Mouse (Mus musculus): ENCODE results near the gene Plcd4.

Gene Plcd4

DNA sequence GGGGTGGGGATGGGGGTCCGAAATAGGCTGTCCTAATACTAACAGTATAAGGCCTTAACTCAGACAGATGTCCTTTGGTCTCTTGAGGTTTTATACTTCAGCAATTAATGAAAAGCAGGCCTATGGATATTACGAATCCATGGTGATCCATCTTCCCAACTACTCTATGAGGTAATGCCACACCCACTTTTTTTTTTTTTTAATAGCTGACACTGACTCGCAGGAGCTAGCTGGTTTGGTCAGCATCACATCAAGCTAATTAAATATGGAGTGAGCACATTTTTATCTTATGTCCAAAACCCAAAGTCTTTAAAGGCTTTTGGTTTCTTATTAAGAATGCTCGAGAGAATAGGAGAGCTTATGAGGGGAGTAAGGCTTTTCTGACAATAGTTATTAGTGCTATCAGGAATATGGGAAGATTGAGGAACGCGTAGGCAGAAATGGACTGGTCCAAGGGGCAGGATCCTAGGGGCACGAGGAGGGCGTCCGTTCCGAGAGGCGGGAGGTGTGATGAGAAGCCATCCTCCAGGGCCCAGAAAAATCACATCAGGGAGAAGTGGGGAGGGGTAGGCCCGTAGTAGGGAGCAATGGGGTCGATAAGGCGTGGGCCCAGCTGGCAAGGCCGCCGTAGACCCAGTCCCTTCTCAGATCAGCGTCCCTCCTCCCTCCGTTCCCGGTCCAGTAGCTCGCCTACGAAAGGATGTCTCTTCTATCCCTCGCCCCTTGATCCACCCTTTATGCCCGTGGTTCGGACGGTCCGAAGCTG, 58.0 kb downstream of the Plcd4 start:
- DNase-seq: no peak

DNA sequence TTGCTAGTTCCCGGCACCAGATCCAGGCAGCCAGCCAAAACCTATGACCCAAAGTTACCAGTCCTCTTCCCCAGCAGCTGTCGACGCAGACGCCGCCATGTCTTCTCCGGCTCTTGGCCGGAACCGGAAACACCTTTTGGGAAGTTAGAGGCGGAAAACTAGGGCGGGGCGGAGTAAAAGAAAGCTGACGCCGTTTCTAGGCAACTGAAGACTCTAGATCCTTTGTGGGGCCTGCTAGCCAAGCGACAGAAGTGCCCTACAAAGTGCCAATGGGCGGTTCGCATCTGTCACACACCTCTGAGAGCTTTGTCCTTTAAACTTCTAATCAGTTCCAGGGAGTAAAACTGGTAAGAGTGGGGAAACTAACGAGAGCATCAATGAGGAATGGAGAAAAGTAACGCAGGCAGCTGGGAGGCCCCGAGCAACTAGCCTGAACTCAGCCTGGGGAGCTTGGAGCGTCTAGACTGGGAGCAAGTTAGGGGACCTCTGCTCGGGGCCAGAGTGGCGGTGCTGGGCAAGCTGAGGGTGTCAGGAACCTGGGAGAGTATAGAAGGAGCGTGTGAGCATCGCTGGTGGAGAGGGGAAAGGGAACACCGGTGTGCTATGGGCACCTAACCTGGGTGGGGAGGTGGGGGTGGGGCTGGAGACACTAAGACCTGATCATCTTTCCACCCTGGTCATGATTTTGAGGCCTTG, 58.7 kb downstream of the Plcd4 start, which contains the start of the genes Rnf25 and Stk36:
TSS of gene Rnf25 (minus strand) at position 131 of the 696 bp plus-strand sequence.
TSS of gene Stk36 (plus strand) at position 179 of the 696 bp plus-strand sequence.
- peak; percentile 85 for DNase-seq

Data from thymus, postnatal 14 days (tissue).